Mouse (Mus musculus): ENCODE measurements around the gene Ace3. TPM values are rescaled to one million over a fixed set of nuclear protein-coding genes. Genes with fewer than 3 reads are reported as not detected.

Ace3 gene
- polyA plus RNA-seq, 1 experiment from 2014 or later: not detected

Other genes starting within 250 kb of the Ace3 start
- 38.1 TPM in 2 replicates for gene Cyb561, start 41.3 kb upstream of the Ace3 start, polyA plus RNA-seq (2014; fragmentation: Nextera tagmentation; extraction: Ambion mirVana)
- gene Ace, start 26.7 kb upstream of the Ace3 start, polyA plus RNA-seq (2014; fragmentation: Nextera tagmentation; extraction: Ambion mirVana): 1.4 TPM in 2 replicates
- gene Kcnh6, start 13.4 kb downstream of the Ace3 start, polyA plus RNA-seq (2014; fragmentation: Nextera tagmentation; extraction: Ambion mirVana): 0.99 and 1.3 TPM in 2 replicates
- gene Dcaf7, start 42.2 kb downstream of the Ace3 start, polyA plus RNA-seq (2014; fragmentation: Nextera tagmentation; extraction: Ambion mirVana): 62.2 and 68.6 TPM in 2 replicates
- gene Taco1, start 71.4 kb downstream of the Ace3 start, polyA plus RNA-seq (2014; fragmentation: Nextera tagmentation; extraction: Ambion mirVana): 8.8 and 10.3 TPM in 2 replicates
- 22.3 and 23.0 TPM in 2 replicates for gene Map3k3, start 89.9 kb downstream of the Ace3 start, polyA plus RNA-seq (2014; fragmentation: Nextera tagmentation; extraction: Ambion mirVana)
- not detected in 2 replicates for gene Gm10840, start 166.2 kb downstream of the Ace3 start, polyA plus RNA-seq (2014; fragmentation: Nextera tagmentation; extraction: Ambion mirVana)
- 129 and 153 TPM in 2 replicates for gene Limd2, start 166.2 kb downstream of the Ace3 start, polyA plus RNA-seq (2014; fragmentation: Nextera tagmentation; extraction: Ambion mirVana)
- gene Strada, start 207.5 kb downstream of the Ace3 start, polyA plus RNA-seq (2014; fragmentation: Nextera tagmentation; extraction: Ambion mirVana): 20.6 and 25.1 TPM in 2 replicates
- gene Ccdc47, start 221.7 kb downstream of the Ace3 start, polyA plus RNA-seq (2014; fragmentation: Nextera tagmentation; extraction: Ambion mirVana): 64.4 and 76.1 TPM in 2 replicates
- 66.5 and 80.8 TPM in 2 replicates for gene Ddx42, start 222.3 kb downstream of the Ace3 start, polyA plus RNA-seq (2014; fragmentation: Nextera tagmentation; extraction: Ambion mirVana)